Mouse (Mus musculus) liver, embryonic 11.5 days (tissue): ENCODE data around the gene Lect2. TPM values are rescaled to one million over a fixed set of nuclear protein-coding genes. Genes with fewer than 3 reads are reported as not detected.

ENCODE experiments used
- ATAC-seq: fragments of 200-750 bp; cut with Nextera tagmentation; replicated peaks from 2 replicates; pipeline ENCODE4 v1.8.0; 2017; ENCODE audit warnings: moderate number of reproducible peaks, mild to moderate bottlenecking, moderate TSS enrichment, moderate library complexity; ENCODE audit not compliant: low FRiP score
- DNase-seq: peaks from one replicate; pipeline ENCODE4 v3.0.0-alpha.2; 2017; ENCODE audit warnings: low spot score
- H3K27ac ChIP-seq: fragments of 300-500 bp; sonication (generic); 2 replicates; pipeline ENCODE4 v1.5.1; 2014; ENCODE audit warnings: mild to moderate bottlenecking, low read depth, low read length, control low read depth
- H3K27me3 ChIP-seq: fragments of 300-500 bp; sonication (generic); replicated peaks from 2 replicates; pipeline ENCODE4 v1.6.1; 2014; ENCODE audit warnings: low read length, mixed read lengths; ENCODE audit not compliant: control insufficient read depth, insufficient read depth
- H3K36me3 ChIP-seq: fragments of 300-500 bp; sonication (generic); 2 replicates; pipeline ENCODE4 v1.6.1; 2014; ENCODE audit warnings: mild to moderate bottlenecking, low read length, moderate library complexity, mixed read lengths; ENCODE audit not compliant: control insufficient read depth, insufficient read depth
- H3K4me1 ChIP-seq: fragments of 300-500 bp; sonication (generic); replicated peaks from 2 replicates; pipeline ENCODE4 v1.6.1; 2014; ENCODE audit warnings: low read length, mixed read lengths; ENCODE audit not compliant: control insufficient read depth, insufficient read depth
- H3K4me2 ChIP-seq: fragments of 300-500 bp; sonication (generic); 2 replicates; pipeline ENCODE4 v1.6.1; 2014; ENCODE audit warnings: mild to moderate bottlenecking, control low read depth, moderate library complexity
- H3K4me3 ChIP-seq: fragments of 300-500 bp; sonication (generic); 2 replicates; pipeline ENCODE4 v1.5.1; 2014; ENCODE audit warnings: low read depth, low read length, control low read depth
- H3K9ac ChIP-seq: fragments of 300-500 bp; sonication (generic); 2 replicates; pipeline ENCODE4 v1.6.1; 2014; ENCODE audit warnings: low read depth, low read length, control low read depth
- H3K9me3 ChIP-seq: fragments of 300-500 bp; sonication (generic); 2 replicates; pipeline ENCODE4 v1.6.1; 2016; ENCODE audit warnings: low read length, inconsistent platforms, mixed read lengths; ENCODE audit not compliant: control insufficient read depth
- WGBS: fragments of 180-500 bp; shearing (Covaris S2); extraction: QIAGEN DNeasy Blood & Tissue Kit; methylation state at CpG from one replicate; pipeline ENCODE4 v1.1.7; 2014; 5-methylcytosine and 5-hydroxymethylcytosine counted together
- polyA plus RNA-seq: library from polyadenylated mRNA; unstranded; fragments of >200 nt; fragmentation: Nextera tagmentation; extraction: Ambion mirVana; gene quantifications from 2 replicates; pipeline ENCODE4 v1.2.1, GENCODE M21; 2014

Lect2 gene
- polyA plus RNA-seq, 1 experiment from 2014 or later = 31.8 TPM

GRCm38 (mm10) chr13:56513595-56513994, 34.7 kb downstream of the Lect2 start:
- no peak overlapping the region for H3K27ac ChIP-seq
- H3K27me3 ChIP-seq = no peaks in the 10 kb centered on the region
- H3K4me2 ChIP-seq = no peak overlapping the region
- ATAC-seq = no peak
- H3K36me3 ChIP-seq = no peaks in the 10 kb centered on the region
- no peak overlapping the region for H3K9ac ChIP-seq
- no peak overlapping the region for H3K4me3 ChIP-seq
- no peaks in the 10 kb centered on the region for H3K9me3 ChIP-seq
- H3K4me1 ChIP-seq = no peaks in the 10 kb centered on the region
- DNase-seq = no peak

GRCm38 (mm10) chr13:56509796-56510195, 38.5 kb downstream of the Lect2 start:
- 76% methylated on average over 2 of the region's 2 CpGs for WGBS
- no peaks in the 10 kb centered on the region for H3K27me3 ChIP-seq
- no peaks in the 10 kb centered on the region for H3K36me3 ChIP-seq
- no peak overlapping the region for H3K27ac ChIP-seq
- DNase-seq (no peak), ATAC-seq (no peak)
- no peak overlapping the region for H3K9ac ChIP-seq
- H3K4me1 ChIP-seq = no peaks in the 10 kb centered on the region
- no peak overlapping the region for H3K4me2 ChIP-seq
- no peak overlapping the region for H3K4me3 ChIP-seq
- H3K9me3 ChIP-seq = no peaks in the 10 kb centered on the region

GRCm38 (mm10) chr13:56506871-56507496, 41.3 kb downstream of the Lect2 start:
- no peaks in the 10 kb centered on the region for H3K36me3 ChIP-seq
- H3K4me1 ChIP-seq = no peaks in the 10 kb centered on the region
- H3K27me3 ChIP-seq = no peaks in the 10 kb centered on the region
- H3K4me2 ChIP-seq = no peak overlapping the region
- no peak overlapping the region for H3K27ac ChIP-seq
- no peak overlapping the region for H3K4me3 ChIP-seq
- 75% methylated on average over 6 of the region's 6 CpGs for WGBS
- no peaks in the 10 kb centered on the region for H3K9me3 ChIP-seq
- no peak for DNase-seq
- no peak for ATAC-seq
- H3K9ac ChIP-seq = no peak overlapping the region

GRCm38 (mm10) chr13:56501866-56502420, 46.4 kb downstream of the Lect2 start:
- WGBS = 55% methylated on average over 6 of the region's 6 CpGs
- H3K27ac ChIP-seq = no peak overlapping the region
- DNase-seq = no peak
- H3K36me3 ChIP-seq = no peaks in the 10 kb centered on the region
- no peak overlapping the region for H3K9ac ChIP-seq
- no peaks in the 10 kb centered on the region for H3K27me3 ChIP-seq
- H3K4me3 ChIP-seq = no peak overlapping the region
- no peaks in the 10 kb centered on the region for H3K4me1 ChIP-seq
- H3K9me3 ChIP-seq = no peaks in the 10 kb centered on the region
- no peak for ATAC-seq
- H3K4me2 ChIP-seq = no peak overlapping the region

- no peak overlapping the region for H3K4me3 ChIP-seq
- no peaks in the 10 kb centered on the region for H3K27me3 ChIP-seq
- H3K4me1 ChIP-seq = no peaks in the 10 kb centered on the region
- no peaks in the 10 kb centered on the region for H3K36me3 ChIP-seq
- no peak overlapping the region for H3K9ac ChIP-seq
- no peak overlapping the region for H3K4me2 ChIP-seq
- no peak for ATAC-seq
- H3K9me3 ChIP-seq = no peaks in the 10 kb centered on the region
- DNase-seq = no peak
- whole genome bisulfite sequencing = 78% methylated on average over 8 of the region's 8 CpGs
- no peak overlapping the region for H3K27ac ChIP-seq
These were observed 47.7 kb downstream of the Lect2 start for GRCm38 (mm10) chr13:56500636-56501035.

- ATAC-seq (no peak), DNase-seq (no peak)
- H3K36me3 ChIP-seq = no peaks in the 10 kb centered on the region
- H3K9ac ChIP-seq = no peak overlapping the region
- H3K4me1 ChIP-seq = no peaks in the 10 kb centered on the region
- H3K27me3 ChIP-seq = no peaks in the 10 kb centered on the region
- no peaks in the 10 kb centered on the region for H3K9me3 ChIP-seq
- WGBS = 68% methylated on average over 3 of the region's 3 CpGs
- H3K27ac ChIP-seq = no peak overlapping the region
- H3K4me2 ChIP-seq = no peak overlapping the region
- H3K4me3 ChIP-seq = no peak overlapping the region
These were observed 48.2 kb downstream of the Lect2 start for GRCm38 (mm10) chr13:56500132-56500531.

- WGBS = 68% methylated on average over 3 of the region's 3 CpGs
- Histone ChIP-seq H3K9me3 (no peaks in the 10 kb centered on the region), H3K4me1 (no peaks in the 10 kb centered on the region)
These were observed 53.9 kb downstream of the Lect2 start for GRCm38 (mm10) chr13:56494440-56494839.

More at GRCm38 (mm10) chr13:56494440-56494839, 53.9 kb downstream of the Lect2 start:
- DNase-seq (no peak), ATAC-seq (no peak)
- Histone ChIP-seq H3K27me3 (no peaks in the 10 kb centered on the region), H3K4me3 (no peak overlapping the region), H3K4me2 (no peak overlapping the region), H3K36me3 (no peaks in the 10 kb centered on the region), H3K27ac (no peak overlapping the region), H3K9ac (no peak overlapping the region)

Other genes with a start within 250 kb of the Lect2 start
- gene Gm3045, start 121.9 kb downstream of the Lect2 start, polyA plus RNA-seq = not detected in 2 replicates
- 0.18 and 0.37 TPM in 2 replicates for gene Slc25a48, start 110.1 kb downstream of the Lect2 start, polyA plus RNA-seq
- gene Il9, start 66.3 kb downstream of the Lect2 start, polyA plus RNA-seq = not detected in 2 replicates
- gene Fbxl21, start 26.0 kb downstream of the Lect2 start, polyA plus RNA-seq = 1.2 and 1.3 TPM in 2 replicates
- gene Tgfbi, start 61.0 kb upstream of the Lect2 start, polyA plus RNA-seq = 27.6 and 28.2 TPM in 2 replicates
- 16.8 and 18.5 TPM in 2 replicates for gene Smad5, start 154.5 kb upstream of the Lect2 start, polyA plus RNA-seq
- gene Gm45623, start 205.3 kb upstream of the Lect2 start, polyA plus RNA-seq = not detected in 2 replicates